Mouse (Mus musculus): ENCODE measurements around the gene Tom1. TPM values are rescaled to one million over a fixed set of nuclear protein-coding genes. Genes with fewer than 3 reads are reported as not detected.

Tom1 gene
- polyA plus RNA-seq, 1 experiment: 84.2 TPM

GRCm38 (mm10) chr8:75060022-75060421, 26.5 kb downstream of the Tom1 start:
- H3K36me3 ChIP-seq (ENCODE audit: control insufficient read depth, insufficient read depth): peaks cover 19% of the 10 kb centered on the region
- TF ChIP-seq TCF12 (IDR thresholded peaks at IDR 0.05; ENCODE audit: insufficient read depth, poor library complexity, severe bottlenecking) (no peak), MYOD1 (IDR thresholded peaks at IDR 0.05; ENCODE audit: control insufficient read depth in 1 of 3, insufficient read length in 2 of 3, low read depth in 2 of 3) (no peak), USF1 (IDR thresholded peaks at IDR 0.05; ENCODE audit: low read depth) (no peak), SRF (IDR thresholded peaks at IDR 0.05; ENCODE audit: control insufficient read depth, insufficient read length, low read depth) (no peak)
- H3K4me3 ChIP-seq: no peak overlapping the region

GRCm38 (mm10) chr8:75060815-75061214, 27.3 kb downstream of the Tom1 start:
- no peak overlapping the region for H3K4me3 ChIP-seq
- no peak overlapping the region for H3K4me2 ChIP-seq (ENCODE audit: low read depth)
- H3K36me3 ChIP-seq (ENCODE audit: control insufficient read depth, insufficient read depth): peaks cover 19% of the 10 kb centered on the region
- no peak overlapping the region for H3ac ChIP-seq (ENCODE audit: control insufficient read depth, insufficient read length)
- TF ChIP-seq REST (IDR thresholded peaks at IDR 0.05; ENCODE audit: insufficient read depth, insufficient read length): no peak
- no peak for TF ChIP-seq MYOD1 (IDR thresholded peaks at IDR 0.05; ENCODE audit: control insufficient read depth in 1 of 3, insufficient read length in 2 of 3, low read depth in 2 of 3)
- TF ChIP-seq SRF (IDR thresholded peaks at IDR 0.05; ENCODE audit: control insufficient read depth, insufficient read length, low read depth): no peak
- TF ChIP-seq POLR2A (IDR thresholded peaks at IDR 0.05; ENCODE audit: insufficient read length, low read depth): no peak
- no peak for TF ChIP-seq POLR2AphosphoS2 (IDR thresholded peaks at IDR 0.05; ENCODE audit: insufficient read length, low read depth)
- no peak for TF ChIP-seq MAX (IDR thresholded peaks at IDR 0.05; ENCODE audit: low read depth)
- TF ChIP-seq USF1 (IDR thresholded peaks at IDR 0.05; ENCODE audit: low read depth): no peak
- TF ChIP-seq MYOG (IDR thresholded peaks at IDR 0.05; ENCODE audit: control insufficient read depth in 1 of 3, insufficient read depth in 1 of 3, insufficient read length in 2 of 3, low read depth in 2 of 3): no peak
- no peak for TF ChIP-seq TCF3 (IDR thresholded peaks at IDR 0.05; ENCODE audit: insufficient read length, low read depth)
- TF ChIP-seq E2F4 (IDR thresholded peaks at IDR 0.05; ENCODE audit: insufficient read depth): no peak
- no peak for TF ChIP-seq TCF12 (IDR thresholded peaks at IDR 0.05; ENCODE audit: insufficient read depth, poor library complexity, severe bottlenecking)
- TF ChIP-seq CEBPB (IDR thresholded peaks at IDR 0.05; ENCODE audit: insufficient read depth, poor library complexity, severe bottlenecking): no peak
- H3K27me3 ChIP-seq (ENCODE audit: control insufficient read depth, insufficient read depth, insufficient read length): no peaks in the 10 kb centered on the region
- no peaks in the 10 kb centered on the region for H3K79me2 ChIP-seq (ENCODE audit: control insufficient read depth, insufficient read depth)

More at GRCm38 (mm10) chr8:75060022-75060421, 26.5 kb downstream of the Tom1 start:
- Histone ChIP-seq H3K79me2 (ENCODE audit: control insufficient read depth, insufficient read depth) (no peaks in the 10 kb centered on the region), H3ac (ENCODE audit: control insufficient read depth, insufficient read length) (no peak overlapping the region), H3K4me2 (ENCODE audit: low read depth) (no peak overlapping the region), H3K27me3 (ENCODE audit: control insufficient read depth, insufficient read depth, insufficient read length) (no peaks in the 10 kb centered on the region)

GRCm38 (mm10) chr8:75063290-75063689, 29.8 kb downstream of the Tom1 start:
- no peak overlapping the region for H3K4me3 ChIP-seq
- H3ac ChIP-seq (ENCODE audit: control insufficient read depth, insufficient read length): no peak overlapping the region
- TF ChIP-seq POLR2AphosphoS2 (IDR thresholded peaks at IDR 0.05; ENCODE audit: insufficient read length, low read depth) (no peak), POLR2A (IDR thresholded peaks at IDR 0.05; ENCODE audit: insufficient read length, low read depth) (no peak), MYOG (IDR thresholded peaks at IDR 0.05; ENCODE audit: control insufficient read depth in 1 of 3, insufficient read depth in 1 of 3, insufficient read length in 2 of 3, low read depth in 2 of 3) (no peak), E2F4 (IDR thresholded peaks at IDR 0.05; ENCODE audit: insufficient read depth) (no peak), TCF3 (IDR thresholded peaks at IDR 0.05; ENCODE audit: insufficient read length, low read depth) (no peak), REST (IDR thresholded peaks at IDR 0.05; ENCODE audit: insufficient read depth, insufficient read length) (no peak), MAX (IDR thresholded peaks at IDR 0.05; ENCODE audit: low read depth) (no peak), SRF (IDR thresholded peaks at IDR 0.05; ENCODE audit: control insufficient read depth, insufficient read length, low read depth) (no peak), TCF12 (IDR thresholded peaks at IDR 0.05; ENCODE audit: insufficient read depth, poor library complexity, severe bottlenecking) (no peak), MYOD1 (IDR thresholded peaks at IDR 0.05; ENCODE audit: control insufficient read depth in 1 of 3, insufficient read length in 2 of 3, low read depth in 2 of 3) (no peak), CEBPB (IDR thresholded peaks at IDR 0.05; ENCODE audit: insufficient read depth, poor library complexity, severe bottlenecking) (no peak), USF1 (IDR thresholded peaks at IDR 0.05; ENCODE audit: low read depth) (no peak)
- H3K27me3 ChIP-seq (ENCODE audit: control insufficient read depth, insufficient read depth, insufficient read length): no peaks in the 10 kb centered on the region
- H3K36me3 ChIP-seq (ENCODE audit: control insufficient read depth, insufficient read depth): peaks cover 19% of the 10 kb centered on the region
- H3K4me2 ChIP-seq (ENCODE audit: low read depth): no peak overlapping the region
- H3K79me2 ChIP-seq (ENCODE audit: control insufficient read depth, insufficient read depth): no peaks in the 10 kb centered on the region

DNA sequence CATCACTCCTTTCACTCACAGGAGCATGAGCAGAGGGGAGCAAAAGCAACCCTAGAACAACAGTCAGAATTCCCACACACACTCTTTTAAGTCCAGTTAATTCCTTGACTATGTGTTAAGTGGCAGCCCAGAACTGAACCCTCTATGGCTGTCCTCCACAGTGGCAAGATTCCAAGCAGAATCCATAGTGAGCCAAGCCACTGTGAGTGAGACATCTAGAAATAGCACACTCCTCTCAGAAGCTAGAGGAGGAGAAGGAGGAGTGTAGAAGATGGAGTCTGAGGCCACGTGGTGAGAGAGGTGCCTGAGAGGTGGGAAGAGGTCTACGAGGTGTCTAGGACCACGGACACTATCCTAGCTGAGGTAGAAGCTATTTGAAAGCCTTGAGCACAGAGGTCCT, 31.3 kb downstream of the Tom1 start:
- no peak for TF ChIP-seq SRF (IDR thresholded peaks at IDR 0.05; ENCODE audit: control insufficient read depth, insufficient read length, low read depth)
- no peak for TF ChIP-seq MYOG (IDR thresholded peaks at IDR 0.05; ENCODE audit: control insufficient read depth in 1 of 3, insufficient read depth in 1 of 3, insufficient read length in 2 of 3, low read depth in 2 of 3)
- TF ChIP-seq E2F4 (IDR thresholded peaks at IDR 0.05; ENCODE audit: insufficient read depth): no peak
- no peak for TF ChIP-seq POLR2AphosphoS2 (IDR thresholded peaks at IDR 0.05; ENCODE audit: insufficient read length, low read depth)
- no peak for TF ChIP-seq MYOD1 (IDR thresholded peaks at IDR 0.05; ENCODE audit: control insufficient read depth in 1 of 3, insufficient read length in 2 of 3, low read depth in 2 of 3)
- TF ChIP-seq REST (IDR thresholded peaks at IDR 0.05; ENCODE audit: insufficient read depth, insufficient read length): no peak
- H3K27me3 ChIP-seq (ENCODE audit: control insufficient read depth, insufficient read depth, insufficient read length): no peaks in the 10 kb centered on the region
- peaks cover 12% of the 10 kb centered on the region for H3K36me3 ChIP-seq (ENCODE audit: control insufficient read depth, insufficient read depth)
- H3K79me2 ChIP-seq (ENCODE audit: control insufficient read depth, insufficient read depth): no peaks in the 10 kb centered on the region
- no peak overlapping the region for H3ac ChIP-seq (ENCODE audit: control insufficient read depth, insufficient read length)
- H3K4me2 ChIP-seq (ENCODE audit: low read depth): no peak overlapping the region
- H3K4me3 ChIP-seq: no peak overlapping the region

DNA sequence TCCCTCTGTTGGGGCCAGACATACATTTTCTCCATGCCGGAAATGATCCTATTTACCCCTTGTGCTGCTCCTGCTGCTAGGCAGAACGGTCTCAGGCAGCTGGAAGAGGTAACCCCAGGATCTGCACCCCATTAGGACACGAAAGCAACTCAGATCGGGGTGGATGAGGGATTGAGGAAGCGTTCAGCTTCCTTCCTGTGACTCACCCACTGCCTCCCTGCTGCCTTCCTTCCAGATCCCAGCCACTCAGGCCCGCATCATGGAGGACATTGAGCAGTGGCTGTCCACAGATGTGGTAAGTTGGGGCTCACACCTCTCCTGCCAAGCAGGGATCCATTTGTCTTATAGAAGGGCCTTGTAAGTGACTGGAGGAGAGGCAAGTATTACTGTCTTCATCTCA, 33.8 kb downstream of the Tom1 start:
- TF ChIP-seq TCF3 (IDR thresholded peaks at IDR 0.05; ENCODE audit: insufficient read length, low read depth) (no peak), USF1 (IDR thresholded peaks at IDR 0.05; ENCODE audit: low read depth) (no peak), SRF (IDR thresholded peaks at IDR 0.05; ENCODE audit: control insufficient read depth, insufficient read length, low read depth) (no peak), POLR2AphosphoS2 (IDR thresholded peaks at IDR 0.05; ENCODE audit: insufficient read length, low read depth) (no peak), TCF12 (IDR thresholded peaks at IDR 0.05; ENCODE audit: insufficient read depth, poor library complexity, severe bottlenecking) (no peak), MYOD1 (IDR thresholded peaks at IDR 0.05; ENCODE audit: control insufficient read depth in 1 of 3, insufficient read length in 2 of 3, low read depth in 2 of 3) (no peak), MAX (IDR thresholded peaks at IDR 0.05; ENCODE audit: low read depth) (no peak), MYOG (IDR thresholded peaks at IDR 0.05; ENCODE audit: control insufficient read depth in 1 of 3, insufficient read depth in 1 of 3, insufficient read length in 2 of 3, low read depth in 2 of 3) (no peak), REST (IDR thresholded peaks at IDR 0.05; ENCODE audit: insufficient read depth, insufficient read length) (no peak), CEBPB (IDR thresholded peaks at IDR 0.05; ENCODE audit: insufficient read depth, poor library complexity, severe bottlenecking) (no peak), POLR2A (IDR thresholded peaks at IDR 0.05; ENCODE audit: insufficient read length, low read depth) (no peak), E2F4 (IDR thresholded peaks at IDR 0.05; ENCODE audit: insufficient read depth) (no peak)
- Histone ChIP-seq H3K27me3 (ENCODE audit: control insufficient read depth, insufficient read depth, insufficient read length) (no peaks in the 10 kb centered on the region), H3K4me3 (no peak overlapping the region), H3K4me2 (ENCODE audit: low read depth) (no peak overlapping the region), H3K36me3 (ENCODE audit: control insufficient read depth, insufficient read depth) (peaks cover 5% of the 10 kb centered on the region), H3ac (ENCODE audit: control insufficient read depth, insufficient read length) (no peak overlapping the region), H3K79me2 (ENCODE audit: control insufficient read depth, insufficient read depth) (no peaks in the 10 kb centered on the region)
